Mouse (Mus musculus) midbrain, embryonic 14.5 days (tissue): ENCODE data around the gene Gm4131. TPM values are rescaled to one million over a fixed set of nuclear protein-coding genes. Genes with fewer than 3 reads are reported as not detected.

Experiments
- ATAC-seq: fragments of 200-750 bp; cut with Nextera tagmentation; 2 replicates; pipeline ENCODE4 v1.8.0; 2017; ENCODE audit warnings: moderate number of reproducible peaks, moderate library complexity; ENCODE audit not compliant: low FRiP score, low TSS enrichment
- DNase-seq: peaks from one replicate; pipeline ENCODE4 v3.0.0-alpha.2; 2015
- H3K27ac ChIP-seq: fragments of 300-500 bp; sonication (generic); replicated peaks from 2 replicates; pipeline ENCODE4 v1.5.1; 2014; ENCODE audit warnings: mild to moderate bottlenecking, low read depth, low read length, moderate library complexity
- H3K27me3 ChIP-seq: fragments of 300-500 bp; sonication (generic); 2 replicates; pipeline ENCODE4 v1.6.1; 2014; ENCODE audit warnings: low read length, control low read depth, mixed read lengths; ENCODE audit not compliant: control insufficient read depth, insufficient read depth
- H3K36me3 ChIP-seq: fragments of 300-500 bp; sonication (generic); 2 replicates; pipeline ENCODE4 v1.6.1; 2014; ENCODE audit warnings: low read length, control low read depth; ENCODE audit not compliant: control insufficient read depth, insufficient read depth
- H3K4me1 ChIP-seq: fragments of 300-500 bp; sonication (generic); 2 replicates; pipeline ENCODE4 v1.6.1; 2014; ENCODE audit warnings: mild to moderate bottlenecking, antibody characterized with exemption, low read length, control low read depth; ENCODE audit not compliant: control insufficient read depth, insufficient read depth
- H3K4me2 ChIP-seq: fragments of 300-500 bp; sonication (generic); 2 replicates; pipeline ENCODE4 v1.6.1; 2014; ENCODE audit warnings: mild to moderate bottlenecking, low read length, moderate library complexity
- H3K4me3 ChIP-seq: fragments of 300-500 bp; sonication (generic); replicated peaks from 2 replicates; pipeline ENCODE4 v1.5.1; 2014; ENCODE audit warnings: low read depth, low read length
- H3K9ac ChIP-seq: fragments of 300-500 bp; sonication (generic); replicated peaks from 2 replicates; pipeline ENCODE4 v1.6.1; 2014; ENCODE audit warnings: mild to moderate bottlenecking, low read length, moderate library complexity
- H3K9me3 ChIP-seq: fragments of 300-500 bp; sonication (generic); 2 replicates; pipeline ENCODE4 v1.6.1; 2016; ENCODE audit warnings: low read length, control low read depth, mixed read lengths; ENCODE audit not compliant: control insufficient read depth
- WGBS: fragments of 180-500 bp; shearing (Covaris S2); extraction: QIAGEN DNeasy Blood & Tissue Kit; methylation state at CpG from one replicate; pipeline ENCODE4 v1.1.7; 2014; 5-methylcytosine and 5-hydroxymethylcytosine counted together
- polyA plus RNA-seq: library from polyadenylated mRNA; unstranded; fragments of >200 nt; fragmentation: Nextera tagmentation; extraction: Ambion mirVana; gene quantifications from 2 replicates; pipeline ENCODE4 v1.2.1, GENCODE M21; 2014

The Gm4131 gene
- polyA plus RNA-seq, 1 experiment from 2014 or later = not detected

GRCm38 (mm10) chr14:62555840-62556810 lies 10.6 kb downstream of the Gm4131 start:
- peak overlapping the region; percentile 72 for H3K4me3 ChIP-seq
- H3K9ac ChIP-seq = peak overlapping the region; percentile 70
- peak overlapping the region; percentile 85 for H3K4me2 ChIP-seq
- peak overlapping the region; percentile 72 for H3K27ac ChIP-seq
- peaks cover 5% of the 10 kb centered on the region for H3K27me3 ChIP-seq
- DNase-seq (peak; percentile 60), ATAC-seq (peak; percentile 56)
- no peaks in the 10 kb centered on the region for H3K36me3 ChIP-seq
- peaks cover 7% of the 10 kb centered on the region for H3K4me1 ChIP-seq
- WGBS = 8% methylated on average over 38 of the region's 38 CpGs
- H3K9me3 ChIP-seq = no peaks in the 10 kb centered on the region

DNA sequence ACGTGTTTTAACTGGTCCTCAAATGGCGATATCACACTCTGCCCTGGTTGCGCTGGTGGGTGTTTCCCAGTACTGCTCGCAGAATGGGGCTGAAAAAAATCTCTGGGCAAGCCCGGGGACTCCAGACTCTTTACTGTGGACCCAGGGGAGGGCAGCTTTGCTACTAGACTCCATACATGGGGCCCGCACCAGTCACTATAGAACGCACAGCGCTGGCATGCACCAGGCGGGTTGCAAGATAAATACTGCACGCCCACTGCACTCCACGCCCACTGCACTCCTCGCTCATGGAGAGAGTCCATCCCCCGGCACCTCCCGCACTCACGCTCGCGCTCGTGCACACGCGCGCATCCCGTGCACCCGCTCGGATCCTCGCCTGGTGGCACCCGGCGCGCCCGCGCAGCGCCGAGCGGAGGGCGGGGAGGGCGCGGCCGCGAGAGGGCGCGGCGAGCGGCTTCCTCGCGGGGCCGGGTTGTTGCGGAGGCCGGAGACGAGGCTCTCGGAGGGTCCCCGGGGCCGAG lies 11.4 kb downstream of the Gm4131 start, which contains the start of gene Fam124a:
TSS of gene Fam124a (plus strand) at position 429 of the 521 bp plus-strand sequence.
- under 1% methylated on average over 51 of the region's 51 CpGs for WGBS
- Histone ChIP-seq H3K9ac (peak within 1 kb of the TSS; percentile 70), H3K4me1 (peaks cover 7% of the 10 kb centered on the region), H3K4me2 (peak within 1 kb of the TSS; percentile 85), H3K27ac (peak within 1 kb of the TSS; percentile 72), H3K4me3 (peak within 1 kb of the TSS; percentile 72), H3K9me3 (no peaks in the 10 kb centered on the region), H3K27me3 (peaks cover 5% of the 10 kb centered on the region), H3K36me3 (no peaks in the 10 kb centered on the region)
- ATAC-seq (peak; percentile 93), DNase-seq (peak; percentile 96)

- DNase-seq (no peak), ATAC-seq (no peak)
- Histone ChIP-seq H3K27ac (no peak overlapping the region), H3K9ac (no peak overlapping the region), H3K27me3 (peaks cover 5% of the 10 kb centered on the region), H3K4me3 (no peak overlapping the region), H3K9me3 (no peaks in the 10 kb centered on the region), H3K4me1 (peaks cover 7% of the 10 kb centered on the region), H3K36me3 (no peaks in the 10 kb centered on the region), H3K4me2 (no peak overlapping the region)
- WGBS = 80% methylated on average over 5 of the region's 5 CpGs
Observed at GRCm38 (mm10) chr14:62553786-62554185, 12.9 kb downstream of the Gm4131 start.

- 92% methylated on average over 4 of the region's 4 CpGs for WGBS
- H3K27ac ChIP-seq = no peak overlapping the region
- no peak for ATAC-seq
- H3K4me3 ChIP-seq = no peak overlapping the region
- H3K27me3 ChIP-seq = peaks cover 5% of the 10 kb centered on the region
- no peaks in the 10 kb centered on the region for H3K36me3 ChIP-seq
- H3K9me3 ChIP-seq = no peaks in the 10 kb centered on the region
- DNase-seq = no peak
- no peak overlapping the region for H3K9ac ChIP-seq
- H3K4me2 ChIP-seq = no peak overlapping the region
- H3K4me1 ChIP-seq = peaks cover 7% of the 10 kb centered on the region
Observed at GRCm38 (mm10) chr14:62552771-62553170, 13.9 kb downstream of the Gm4131 start.

GRCm38 (mm10) chr14:62550121-62550520 lies 16.6 kb downstream of the Gm4131 start:
- DNase-seq (no peak), ATAC-seq (no peak)
- Histone ChIP-seq H3K36me3 (no peaks in the 10 kb centered on the region), H3K9ac (no peak overlapping the region), H3K4me2 (no peak overlapping the region), H3K9me3 (no peaks in the 10 kb centered on the region), H3K4me3 (no peak overlapping the region), H3K4me1 (no peaks in the 10 kb centered on the region), H3K27ac (no peak overlapping the region), H3K27me3 (peaks cover 5% of the 10 kb centered on the region)
- WGBS = 5% methylated on average over 3 of the region's 4 CpGs

GRCm38 (mm10) chr14:62546746-62547145 lies 20.0 kb downstream of the Gm4131 start:
- H3K4me3 ChIP-seq = no peak overlapping the region
- no peaks in the 10 kb centered on the region for H3K27me3 ChIP-seq
- H3K9ac ChIP-seq = no peak overlapping the region
- no peak for DNase-seq
- no peaks in the 10 kb centered on the region for H3K36me3 ChIP-seq
- no peak for ATAC-seq
- WGBS = 56% methylated on average over 4 of the region's 4 CpGs
- H3K9me3 ChIP-seq = no peaks in the 10 kb centered on the region
- no peaks in the 10 kb centered on the region for H3K4me1 ChIP-seq
- H3K4me2 ChIP-seq = no peak overlapping the region
- no peak overlapping the region for H3K27ac ChIP-seq

DNA sequence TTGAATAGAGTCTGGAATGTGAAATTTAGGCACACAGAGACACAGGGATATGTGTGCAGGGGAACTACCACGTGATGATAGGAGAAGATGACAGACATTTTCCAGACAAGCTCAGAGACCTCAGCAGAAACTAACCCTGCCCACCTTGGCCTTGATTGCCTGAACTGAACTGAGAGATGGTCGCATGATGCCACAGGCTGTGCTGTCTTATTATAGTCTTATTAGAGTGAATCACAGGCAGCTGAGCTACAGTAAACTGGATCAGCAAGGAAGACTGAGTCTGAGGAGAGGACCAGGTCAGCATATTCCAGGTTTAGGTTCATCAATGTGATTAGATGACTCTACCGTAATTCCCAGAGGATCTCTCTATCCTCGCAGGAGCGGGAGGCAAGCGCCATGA lies 20.4 kb downstream of the Gm4131 start:
- DNase-seq (no peak), ATAC-seq (no peak)
- H3K9me3 ChIP-seq = no peaks in the 10 kb centered on the region
- no peak overlapping the region for H3K4me3 ChIP-seq
- H3K4me2 ChIP-seq = no peak overlapping the region
- no peak overlapping the region for H3K27ac ChIP-seq
- WGBS = 89% methylated on average over 6 of the region's 6 CpGs
- H3K4me1 ChIP-seq = no peaks in the 10 kb centered on the region
- H3K9ac ChIP-seq = no peak overlapping the region
- no peaks in the 10 kb centered on the region for H3K36me3 ChIP-seq
- no peaks in the 10 kb centered on the region for H3K27me3 ChIP-seq

DNA sequence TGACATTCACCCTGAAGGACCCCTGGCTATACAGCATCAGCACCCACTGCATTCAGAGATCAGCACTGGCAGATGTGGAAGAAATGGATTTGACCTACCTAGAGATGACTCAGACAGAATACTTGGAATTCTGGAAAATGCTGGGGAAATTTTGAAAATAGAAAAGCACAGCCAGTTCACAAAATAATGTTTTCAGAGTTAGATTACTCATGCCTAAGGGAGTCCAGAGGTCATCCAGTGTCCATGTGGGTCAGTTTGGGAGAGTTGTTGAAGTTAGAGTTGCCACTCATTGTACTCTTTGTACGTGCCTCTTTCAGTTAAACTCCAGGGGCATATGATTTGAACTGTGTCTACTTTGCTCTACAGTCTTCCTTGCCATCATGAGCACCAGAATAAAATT lies 25.0 kb downstream of the Gm4131 start:
- no peak overlapping the region for H3K4me3 ChIP-seq
- no peaks in the 10 kb centered on the region for H3K9me3 ChIP-seq
- DNase-seq (no peak), ATAC-seq (no peak)
- no peak overlapping the region for H3K4me2 ChIP-seq
- H3K27me3 ChIP-seq = no peaks in the 10 kb centered on the region
- 86% methylated on average over 1 of the region's 1 CpGs for WGBS
- H3K9ac ChIP-seq = no peak overlapping the region
- no peaks in the 10 kb centered on the region for H3K36me3 ChIP-seq
- no peak overlapping the region for H3K27ac ChIP-seq
- H3K4me1 ChIP-seq = no peaks in the 10 kb centered on the region
